Mouse (Mus musculus) cortical plate, adult 2 months (tissue): Measurements from ENCODE around the gene Cygb.

ENCODE experiments used
- CTCF ChIP-seq: fragments of 200-500 bp; IDR thresholded peaks from 2 replicates; pipeline ENCODE4 v1.5.1; 2011; ENCODE audit warnings: mild to moderate bottlenecking, control low read depth, low read length; ENCODE audit not compliant: insufficient read depth; ENCODE audit errors: extremely low read depth
- POLR2A ChIP-seq: fragments of 200-500 bp; IDR thresholded peaks from 2 replicates; pipeline ENCODE4 v1.6.1; 2011; ENCODE audit warnings: mild to moderate bottlenecking, low read length, control low read depth; ENCODE audit not compliant: insufficient read depth; ENCODE audit errors: extremely low read depth

DNA sequence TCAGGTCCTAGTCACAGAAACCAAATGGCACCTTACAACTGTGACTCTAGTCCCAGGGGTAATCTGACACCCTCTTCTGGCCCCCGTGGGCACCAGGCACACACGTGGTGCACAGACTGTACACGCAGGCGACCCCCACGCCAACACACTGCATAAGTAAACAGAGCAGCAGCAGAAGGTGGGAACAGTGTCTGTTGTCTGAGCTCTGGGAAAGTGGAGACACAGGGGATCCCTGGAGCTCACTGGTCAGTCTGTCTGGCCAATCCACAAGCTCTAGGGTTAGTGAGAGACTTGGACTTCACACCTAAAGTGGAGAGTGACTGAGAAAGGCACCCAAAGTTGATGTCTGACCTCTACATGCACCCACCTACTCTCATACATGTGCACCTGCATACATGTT is 15.2 kb upstream of the Cygb start:
- TF ChIP-seq POLR2A (no peak), CTCF (no peak)
